Mouse (Mus musculus) cerebellum, adult 2 months (tissue): ENCODE data around the gene Sdc3. TPM values are rescaled to one million over a fixed set of nuclear protein-coding genes. Genes with fewer than 3 reads are reported as not detected.
A peak's percentile ranks its signal among the peaks of the same experiment; 100 is the strongest.

ENCODE experiments used
- DNase-seq, 2 experiments: peaks; one replicate each; pipeline ENCODE4 v3.0.0; 2021
- H3K27ac ChIP-seq: fragments of 200-500 bp; 2 replicates; pipeline ENCODE4 v1.5.1; 2012; ENCODE audit warnings: low read length, control low read depth, inconsistent platforms; ENCODE audit not compliant: insufficient read depth
- H3K27me3 ChIP-seq: fragments of 200-500 bp; 2 replicates; pipeline ENCODE4 v1.6.1; 2012; ENCODE audit warnings: inconsistent platforms, mild to moderate bottlenecking, low read length, moderate library complexity; ENCODE audit not compliant: control insufficient read depth, insufficient read depth
- H3K4me1 ChIP-seq: fragments of 200-500 bp; 2 replicates; pipeline ENCODE4 v1.6.1; 2011; ENCODE audit warnings: low read length; ENCODE audit not compliant: control insufficient read depth, insufficient read depth
- H3K4me3 ChIP-seq: fragments of 200-500 bp; replicated peaks from 2 replicates; pipeline ENCODE3; 2011; ENCODE audit warnings: mild to moderate bottlenecking, low read depth, low read length, control low read depth; ENCODE audit not compliant: insufficient read depth
- CTCF ChIP-seq: fragments of 200-500 bp; IDR thresholded peaks from 2 replicates; pipeline ENCODE4 v1.5.1; 2011; ENCODE audit warnings: low read depth, mild to moderate bottlenecking, control low read depth, low read length, moderate library complexity, borderline replicate concordance; ENCODE audit not compliant: insufficient read depth
- POLR2A ChIP-seq: fragments of 200-500 bp; IDR thresholded peaks from 2 replicates; pipeline ENCODE4 v1.6.1; 2011; ENCODE audit warnings: low read length, control low read depth, borderline replicate concordance; ENCODE audit not compliant: insufficient read depth
- WGBS: fragments of 180-500 bp; shearing (Covaris S2); methylation state at CpG from one replicate; pipeline ENCODE4 v1.1.7; 2018; 5-methylcytosine and 5-hydroxymethylcytosine counted together
- polyA plus RNA-seq: library from polyadenylated mRNA; depleted of rRNA; stranded (reverse); fragments of >200 nt; gene quantifications from 2 replicates; pipeline ENCODE4 v1.2.3, GENCODE M21; 2012

Sdc3 gene
- polyA plus RNA-seq, 1 experiment, result 105 TPM

GRCm38 (mm10) chr4:130859467-130859866 is 67.1 kb downstream of the Sdc3 start:
- TF ChIP-seq CTCF (no peak), POLR2A (no peak)
- Histone ChIP-seq H3K4me1 (peaks cover 17% of the 10 kb centered on the region), H3K4me3 (no peak overlapping the region), H3K27ac (no peak overlapping the region), H3K27me3 (no peaks in the 10 kb centered on the region)
- 76% methylated on average over 8 of the region's 8 CpGs for WGBS
- DNase-seq, result no peak

DNA sequence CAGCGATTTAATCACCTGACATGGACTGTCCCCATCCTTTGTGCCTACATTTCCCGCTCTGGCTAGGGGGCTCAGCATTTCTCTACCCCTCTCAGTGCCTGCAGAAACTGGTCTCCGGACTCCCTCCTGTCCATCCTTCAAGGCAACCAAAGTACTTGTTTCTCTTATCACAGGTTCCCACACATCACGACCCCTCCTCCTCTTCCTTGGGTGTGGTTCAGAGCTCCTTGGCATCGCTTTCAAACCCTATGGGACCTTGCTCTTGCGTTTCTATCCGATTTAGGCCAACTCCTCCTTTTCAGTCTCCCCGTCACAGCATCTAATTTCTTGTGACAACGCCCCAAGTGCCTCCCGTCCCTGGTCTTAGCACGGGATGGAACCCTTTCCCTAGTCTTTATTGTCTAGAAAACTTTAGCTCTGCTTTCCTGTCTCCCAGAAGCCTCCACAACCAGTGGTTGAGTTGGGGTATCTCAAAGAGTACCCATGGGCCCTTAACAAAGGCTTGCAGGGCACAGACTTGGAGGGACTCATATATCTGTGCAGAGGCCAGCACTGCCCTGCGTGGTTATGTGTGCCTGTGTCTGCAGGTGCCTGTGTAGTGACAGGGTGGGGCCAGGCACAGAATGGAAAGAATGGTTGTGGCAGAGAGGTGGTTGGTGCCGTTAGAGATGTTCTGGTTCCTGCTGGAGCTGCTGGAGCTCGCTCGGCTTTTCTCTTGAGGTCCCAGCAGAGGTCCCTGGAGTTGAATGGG is 68.7 kb downstream of the Sdc3 start:
- DNase-seq, result no peak
- WGBS, result 52% methylated on average over 15 of the region's 15 CpGs
- peak overlapping the region; percentile 48 for H3K4me3 ChIP-seq
- H3K4me1 ChIP-seq, result peaks cover 27% of the 10 kb centered on the region
- peak overlapping the region; percentile 42 for H3K27ac ChIP-seq
- H3K27me3 ChIP-seq, result no peaks in the 10 kb centered on the region
- no peak for TF ChIP-seq CTCF
- no peak for TF ChIP-seq POLR2A

DNA sequence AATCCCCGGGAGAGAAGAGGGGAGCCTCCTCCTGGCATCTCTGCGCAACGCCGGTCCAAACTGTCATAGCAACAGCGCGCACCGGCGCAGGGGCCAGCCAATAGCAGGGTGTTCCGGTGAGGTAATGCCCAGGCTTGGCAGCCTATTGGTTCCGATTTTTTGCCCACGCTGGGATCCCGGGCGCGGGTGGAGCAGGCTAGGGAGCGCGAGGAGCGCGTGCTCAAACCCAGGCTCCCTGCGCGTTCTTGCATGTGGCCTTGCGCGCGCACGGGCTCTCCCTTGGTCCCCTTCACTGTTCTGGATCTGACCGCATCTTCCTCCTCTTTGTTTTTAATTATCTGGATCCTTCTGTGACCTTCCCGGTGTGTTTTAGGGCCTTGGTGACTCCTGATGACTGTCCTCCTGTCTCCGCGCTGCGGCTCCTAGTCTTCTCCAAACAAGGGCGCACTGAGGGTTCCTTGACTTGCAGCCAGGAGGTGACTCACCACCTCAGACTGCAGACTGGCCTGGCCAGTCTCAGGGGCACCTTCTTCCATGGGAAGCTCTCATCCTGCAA is 69.4 kb downstream of the Sdc3 start:
- DNase-seq, result peak; percentile 98 to 99
- WGBS, result 1% methylated on average over 30 of the region's 30 CpGs
- H3K27me3 ChIP-seq, result no peaks in the 10 kb centered on the region

DNA sequence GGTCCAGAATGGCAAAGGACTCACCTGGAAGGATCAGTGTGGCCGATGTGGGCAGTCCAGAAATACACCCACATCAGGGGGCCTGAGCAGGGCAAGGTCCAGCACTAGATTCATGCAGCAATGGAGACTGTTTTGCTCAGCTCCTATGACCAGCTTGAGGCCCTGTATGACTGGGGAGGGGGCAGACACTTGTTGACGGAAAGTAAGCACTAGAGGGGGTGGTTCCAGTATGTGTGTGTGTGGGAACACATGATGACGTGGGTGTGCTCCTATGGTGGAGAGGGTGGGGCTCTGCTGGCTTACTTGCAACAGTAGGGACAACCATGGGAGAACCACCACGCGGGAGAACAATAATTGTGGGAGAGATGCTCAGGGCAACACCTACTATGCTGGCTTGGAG is 70.2 kb downstream of the Sdc3 start:
- Histone ChIP-seq H3K27me3 (no peaks in the 10 kb centered on the region), H3K27ac (peak overlapping the region; percentile 82), H3K4me1 (peaks cover 34% of the 10 kb centered on the region), H3K4me3 (no peak overlapping the region)
- WGBS, result 62% methylated on average over 5 of the region's 5 CpGs
- DNase-seq, result peak in 1 of 2 experiments; percentile 35
- TF ChIP-seq POLR2A, result no peak
- TF ChIP-seq CTCF, result no peak

More for the DNA sequence above, 69.4 kb downstream of the Sdc3 start:
- peak overlapping the region; percentile 82 for H3K27ac ChIP-seq
- TF ChIP-seq CTCF (no peak), POLR2A (peak; percentile 87; the same call in 1 of the 2 replicates)
- H3K4me1 ChIP-seq, result peaks cover 34% of the 10 kb centered on the region
- H3K4me3 ChIP-seq, result peak overlapping the region; percentile 52

DNA sequence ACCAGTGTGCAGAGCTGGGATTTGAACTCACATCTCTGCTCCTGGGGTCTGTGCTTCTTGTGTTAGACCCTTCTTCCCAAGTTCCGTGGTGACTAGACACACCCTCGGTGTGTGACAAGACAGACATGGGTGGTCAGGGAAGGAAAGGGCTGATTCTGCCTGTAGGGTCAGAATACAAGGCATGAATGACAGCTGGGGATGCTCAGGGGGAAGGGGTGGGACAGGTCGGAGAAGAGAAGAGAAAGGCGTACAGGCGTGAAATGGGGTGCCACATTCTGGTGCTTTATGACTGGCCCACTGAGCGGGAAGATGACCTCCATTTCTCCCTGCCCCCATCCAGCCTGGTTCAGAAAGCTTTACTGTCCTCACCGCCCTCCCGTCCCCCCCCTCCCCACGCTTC is 73.1 kb downstream of the Sdc3 start:
- WGBS, result 46% methylated on average over 8 of the region's 9 CpGs
- no peak overlapping the region for H3K27ac ChIP-seq
- peaks cover 34% of the 10 kb centered on the region for H3K4me1 ChIP-seq
- DNase-seq, result no peak
- TF ChIP-seq CTCF (no peak), POLR2A (no peak)
- H3K4me3 ChIP-seq, result no peak overlapping the region
- H3K27me3 ChIP-seq, result no peaks in the 10 kb centered on the region

GRCm38 (mm10) chr4:130865901-130866371 is 73.6 kb downstream of the Sdc3 start:
- no peak for TF ChIP-seq CTCF
- no peak for TF ChIP-seq POLR2A
- no peak overlapping the region for H3K27ac ChIP-seq
- no peak overlapping the region for H3K4me3 ChIP-seq
- DNase-seq, result peak; percentile 48 to 54
- H3K27me3 ChIP-seq, result no peaks in the 10 kb centered on the region
- H3K4me1 ChIP-seq, result peaks cover 33% of the 10 kb centered on the region
- 45% methylated on average over 8 of the region's 8 CpGs for WGBS

GRCm38 (mm10) chr4:130867940-130868339 is 75.6 kb downstream of the Sdc3 start:
- 82% methylated on average over 6 of the region's 6 CpGs for WGBS
- TF ChIP-seq POLR2A (no peak), CTCF (no peak)
- no peak for DNase-seq
- H3K4me1 ChIP-seq, result peaks cover 20% of the 10 kb centered on the region
- H3K4me3 ChIP-seq, result no peak overlapping the region
- no peaks in the 10 kb centered on the region for H3K27me3 ChIP-seq
- H3K27ac ChIP-seq, result no peak overlapping the region

DNA sequence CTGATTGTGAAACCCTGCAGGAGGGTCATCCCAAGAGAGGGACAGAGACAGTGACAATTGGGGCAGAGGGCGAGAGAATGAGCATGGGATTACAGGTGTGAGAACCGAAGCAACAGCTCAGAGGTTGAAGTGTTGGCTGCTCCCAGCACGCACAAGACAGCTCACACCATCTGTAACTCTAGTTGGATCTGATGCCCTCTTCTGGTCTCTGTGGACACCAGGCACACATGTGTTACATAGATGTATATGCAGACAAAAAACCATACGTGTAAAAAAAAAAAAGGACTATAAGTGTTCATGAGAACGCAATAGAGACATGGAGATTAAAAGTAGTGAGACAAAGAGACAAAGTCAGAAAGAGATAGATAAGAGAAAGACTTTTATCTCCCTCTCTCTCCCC is 76.5 kb downstream of the Sdc3 start:
- WGBS, result 66% methylated on average over 5 of the region's 5 CpGs
- Histone ChIP-seq H3K27ac (no peak overlapping the region), H3K4me3 (no peak overlapping the region), H3K27me3 (no peaks in the 10 kb centered on the region), H3K4me1 (peaks cover 17% of the 10 kb centered on the region)
- no peak for DNase-seq
- TF ChIP-seq CTCF (peak; percentile 6; the same call in 1 of the 2 replicates), POLR2A (no peak)
